Mouse (Mus musculus) MEL (cell line): Measurements from ENCODE around the gene Tnik. TPM values are rescaled to one million over a fixed set of nuclear protein-coding genes. Genes with fewer than 3 reads are reported as not detected.

Experiments
- DNase-seq: peaks from one replicate; pipeline ENCODE4 v3.0.0; 2011; ENCODE audit warnings: low read depth, low spot score
- H3K27ac ChIP-seq: 2 replicates; pipeline ENCODE4 v1.5.1; 2012; ENCODE audit warnings: low read depth, mild to moderate bottlenecking, control low read depth, low read length, moderate library complexity; ENCODE audit not compliant: control insufficient read depth
- H3K27me3 ChIP-seq, 2 experiments: fragments of 150-350 bp in 1 of 2; sonication (generic) in 1 of 2; 2 replicates each; pipeline ENCODE4 v1.6.1; 2012; ENCODE audit warnings: low read length in 2 of 2, mild to moderate bottlenecking in 2 of 2, improper control_type of control experiment in 1 of 2, moderate library complexity in 1 of 2; ENCODE audit not compliant: insufficient read depth in 2 of 2, control insufficient read depth in 1 of 2
- H3K36me3 ChIP-seq, 2 experiments: 2 replicates each; pipeline ENCODE4 v1.6.1; 2012 to 2014; ENCODE audit warnings: low read length in 2 of 2, improper control_type of control experiment in 1 of 2, inconsistent platforms in 1 of 2, mild to moderate bottlenecking in 1 of 2; ENCODE audit not compliant: insufficient read depth in 2 of 2, control insufficient read depth in 1 of 2
- H3K4me1 ChIP-seq, 2 experiments: fragments of 150-350 bp in 1 of 2; sonication (generic) in 1 of 2; 2 replicates each; pipeline ENCODE4 v1.6.1; 2012; ENCODE audit warnings: low read length in 2 of 2, improper control_type of control experiment in 1 of 2, mild to moderate bottlenecking in 1 of 2; ENCODE audit not compliant: insufficient read depth in 2 of 2, control insufficient read depth in 1 of 2
- H3K4me3 ChIP-seq, 2 experiments: fragments of 150-350 bp in 1 of 2; sonication (generic) in 1 of 2; 2 replicates each; pipeline ENCODE4 v1.5.1; 2012; ENCODE audit warnings: low read depth in 2 of 2, low read length in 2 of 2, mild to moderate bottlenecking in 2 of 2, moderate library complexity in 2 of 2, control low read depth in 1 of 2, improper control_type of control experiment in 1 of 2; ENCODE audit not compliant: control insufficient read depth in 1 of 2, insufficient read depth in 1 of 2
- H3K79me2 ChIP-seq: 2 replicates; pipeline ENCODE4 v1.6.1; 2012; ENCODE audit warnings: mild to moderate bottlenecking, low read length, moderate library complexity; ENCODE audit not compliant: control insufficient read depth, poor library complexity, insufficient read depth
- H3K9ac ChIP-seq: 2 replicates; pipeline ENCODE4 v1.6.1; 2012; ENCODE audit warnings: low read depth, mild to moderate bottlenecking, control low read depth, low read length, moderate library complexity; ENCODE audit not compliant: control insufficient read depth, poor library complexity, severe bottlenecking
- H3K9me3 ChIP-seq: fragments of 150-350 bp; sonication (generic); replicated peaks from 2 replicates; pipeline ENCODE4 v1.6.1; 2012; ENCODE audit warnings: mild to moderate bottlenecking, low read length, improper control_type of control experiment, moderate library complexity; ENCODE audit not compliant: insufficient read depth
- BHLHE40 ChIP-seq: IDR thresholded peaks from 2 replicates; pipeline ENCODE4 v1.6.1; 2012; ENCODE audit warnings: low read depth, mild to moderate bottlenecking, inconsistent platforms, low read length, improper control_type of control experiment, borderline replicate concordance
- E2F4 ChIP-seq: IDR thresholded peaks from 2 replicates; pipeline ENCODE4 v1.6.1; 2011; ENCODE audit warnings: low read depth, low read length, improper control_type of control experiment, borderline replicate concordance
- ELF1 ChIP-seq: IDR thresholded peaks from 2 replicates; pipeline ENCODE4 v1.6.1; 2014; ENCODE audit warnings: low read depth, mild to moderate bottlenecking, inconsistent platforms, low read length, improper control_type of control experiment, moderate library complexity
- EP300 ChIP-seq, 2 experiments: IDR thresholded peaks; 2 replicates each; pipeline ENCODE4 v1.6.1; 2011; ENCODE audit warnings: improper control_type of control experiment in 2 of 2, low read length in 2 of 2, low read depth in 1 of 2, mild to moderate bottlenecking in 1 of 2
- GATA1 ChIP-seq: IDR thresholded peaks from 2 replicates; pipeline ENCODE4 v1.6.1; 2011; ENCODE audit warnings: low read depth, low read length, improper control_type of control experiment
- MAFK ChIP-seq: IDR thresholded peaks from 2 replicates; pipeline ENCODE4 v1.6.1; 2011; ENCODE audit warnings: low read depth, mild to moderate bottlenecking, low read length, improper control_type of control experiment, borderline replicate concordance
- MAX ChIP-seq: IDR thresholded peaks from 2 replicates; pipeline ENCODE4 v1.6.1; 2011; ENCODE audit warnings: low read length, improper control_type of control experiment
- MYC ChIP-seq: IDR thresholded peaks from 2 replicates; pipeline ENCODE4 v1.6.1; 2011; ENCODE audit warnings: low read depth, mild to moderate bottlenecking, low read length, improper control_type of control experiment, moderate library complexity
- NELFE ChIP-seq: IDR thresholded peaks from 2 replicates; pipeline ENCODE4 v1.6.1; 2011; ENCODE audit warnings: low read depth, low read length, improper control_type of control experiment
- NRF1 ChIP-seq: IDR thresholded peaks from 2 replicates; pipeline ENCODE4 v1.6.1; 2014; ENCODE audit warnings: low read depth, mild to moderate bottlenecking, inconsistent platforms, low read length, improper control_type of control experiment, moderate library complexity; ENCODE audit not compliant: poor library complexity, insufficient read depth, severe bottlenecking
- POLR2A ChIP-seq, 2 experiments: IDR thresholded peaks; 2 replicates each; pipeline ENCODE4 v1.6.1; 2011 to 2012; ENCODE audit warnings: low read length in 2 of 2, mild to moderate bottlenecking in 2 of 2, control low read depth in 1 of 2, improper control_type of control experiment in 1 of 2, low read depth in 1 of 2, moderate library complexity in 1 of 2; ENCODE audit not compliant: control insufficient read depth in 1 of 2, insufficient read depth in 1 of 2, poor library complexity in 1 of 2
- POLR2AphosphoS2 ChIP-seq: IDR thresholded peaks from 2 replicates; pipeline ENCODE4 v1.6.1; 2011; ENCODE audit warnings: low read length, improper control_type of control experiment
- RAD21 ChIP-seq: IDR thresholded peaks from 2 replicates; pipeline ENCODE4 v1.6.1; 2011; ENCODE audit warnings: mild to moderate bottlenecking, low read depth, low read length, improper control_type of control experiment
- RCOR1 ChIP-seq: IDR thresholded peaks from 2 replicates; pipeline ENCODE4 v1.6.1; 2012; ENCODE audit warnings: low read depth, mild to moderate bottlenecking, inconsistent platforms, low read length, improper control_type of control experiment
- SIN3A ChIP-seq: IDR thresholded peaks from 2 replicates; pipeline ENCODE4 v1.6.1; 2012; ENCODE audit warnings: low read length, improper control_type of control experiment, inconsistent platforms
- TAL1 ChIP-seq: IDR thresholded peaks from 2 replicates; pipeline ENCODE4 v1.6.1; 2012; ENCODE audit warnings: mild to moderate bottlenecking, inconsistent platforms, low read length, moderate library complexity, mixed read lengths
- UBTF ChIP-seq: IDR thresholded peaks from 2 replicates; pipeline ENCODE4 v1.6.1; 2012; ENCODE audit warnings: low read depth, mild to moderate bottlenecking, inconsistent platforms, low read length, improper control_type of control experiment, moderate library complexity, borderline replicate concordance; ENCODE audit not compliant: insufficient read depth
- USF1 ChIP-seq: IDR thresholded peaks from 2 replicates; pipeline ENCODE4 v1.6.1; 2014; ENCODE audit warnings: low read depth, mild to moderate bottlenecking, inconsistent platforms, low read length, improper control_type of control experiment, moderate library complexity
- ZC3H11A ChIP-seq: IDR thresholded peaks from 2 replicates; pipeline ENCODE4 v1.6.1; 2012; ENCODE audit warnings: low read depth, mild to moderate bottlenecking, inconsistent platforms, low read length, improper control_type of control experiment
- ZKSCAN1 ChIP-seq: IDR thresholded peaks from 2 replicates; pipeline ENCODE4 v1.6.1; 2012; ENCODE audit warnings: low read depth, mild to moderate bottlenecking, inconsistent platforms, low read length, improper control_type of control experiment, moderate library complexity
- polyA plus RNA-seq, 2 experiments: library from polyadenylated mRNA; stranded (reverse) in 1 of 2; unstranded in 1 of 2; fragments of >175 nt in 1 of 2; fragments of >200 nt in 1 of 2; gene quantifications; 2 replicates each; pipeline versions ENCODE4 v1.2.1 to v1.2.4; 2012; ENCODE audit warnings: low replicate concordance in 2 of 2, low read depth in 1 of 2; ENCODE audit not compliant: insufficient read length in 2 of 2, insufficient read depth in 1 of 2, missing spikeins in 1 of 2
- total RNA-seq: library from RNA; depleted of rRNA; stranded (reverse); fragments of 300-350 nt; gene quantifications from 2 replicates; pipeline ENCODE4 v1.2.3, GENCODE M21; 2012

Tnik gene
- total and polyA plus RNA-seq, 3 experiments: 9.9 to 78.4 (median 13.6) TPM

DNA sequence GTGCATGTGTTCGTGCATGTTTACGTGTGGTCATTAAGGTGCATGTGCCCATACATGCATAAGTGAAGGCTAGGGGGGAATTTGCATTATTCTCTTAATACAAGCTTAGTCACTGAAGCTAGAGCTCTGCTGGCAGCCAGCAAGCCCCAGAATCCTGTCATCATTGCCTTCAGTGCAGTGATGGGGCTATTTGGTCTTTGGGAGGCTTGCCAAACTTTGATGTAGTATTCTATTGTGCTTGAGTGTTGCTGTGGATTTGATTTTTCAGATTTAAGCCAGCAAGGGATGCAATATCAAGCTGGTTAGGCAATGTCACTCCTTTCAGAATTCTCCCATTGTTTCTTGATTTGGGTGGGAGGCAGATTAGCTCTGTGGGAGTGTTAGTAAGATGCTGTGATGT lies 336.5 kb downstream of the Tnik start:
- H3K27me3 ChIP-seq: no peaks in the 10 kb centered on the region
- H3K4me3 ChIP-seq: no peak overlapping the region
- no peaks in the 10 kb centered on the region for H3K4me1 ChIP-seq
- DNase-seq: no peak
- H3K9me3 ChIP-seq: no peaks in the 10 kb centered on the region
- H3K79me2 ChIP-seq: no peaks in the 10 kb centered on the region
- no peak for TF ChIP-seq RAD21
- no peak overlapping the region for H3K27ac ChIP-seq
- H3K36me3 ChIP-seq: no peaks in the 10 kb centered on the region
- no peak overlapping the region for H3K9ac ChIP-seq

DNA sequence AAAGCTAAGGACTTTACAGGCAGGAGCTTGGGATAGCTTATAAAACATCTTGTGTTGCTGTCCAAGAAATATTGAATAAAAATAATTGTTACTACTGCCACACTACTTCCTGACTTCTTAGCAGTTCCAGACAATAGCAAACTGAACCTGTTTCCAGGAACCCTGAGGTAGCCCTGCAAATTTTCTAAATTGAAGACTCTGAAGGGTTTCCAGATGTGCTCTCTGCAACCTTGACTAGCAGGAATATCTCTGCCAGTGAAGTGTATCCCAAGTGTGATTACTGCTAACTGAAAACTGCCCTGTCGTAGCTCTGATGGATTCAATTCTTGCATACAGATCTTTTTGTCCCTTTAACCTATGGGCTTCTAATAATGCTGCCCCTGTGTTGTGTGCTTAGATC lies 343.7 kb downstream of the Tnik start:
- Histone ChIP-seq H3K27ac (no peak overlapping the region), H3K36me3 (no peaks in the 10 kb centered on the region), H3K4me1 (no peaks in the 10 kb centered on the region), H3K79me2 (no peaks in the 10 kb centered on the region), H3K4me3 (no peak overlapping the region), H3K9ac (no peak overlapping the region), H3K9me3 (no peaks in the 10 kb centered on the region), H3K27me3 (no peaks in the 10 kb centered on the region)
- TF ChIP-seq POLR2AphosphoS2 (no peak), MAX (no peak), MYC (no peak), ZC3H11A (no peak), E2F4 (no peak), NELFE (no peak), RCOR1 (no peak), ZKSCAN1 (no peak), POLR2A (IDR thresholded peaks at IDR 0.05; ENCODE audit: control insufficient read depth in 1 of 2, insufficient read depth in 1 of 2, low read depth in 1 of 2, low read length in 2 of 2, poor library complexity in 1 of 2) (no peak), USF1 (no peak), SIN3A (no peak), UBTF (no peak), BHLHE40 (no peak), TAL1 (no peak), NRF1 (no peak), ELF1 (no peak), GATA1 (no peak), EP300 (IDR thresholded peaks at IDR 0.05; ENCODE audit: low read depth in 1 of 2, low read length in 2 of 2) (no peak), MAFK (no peak)
- no peak for DNase-seq
